Mouse (Mus musculus): ENCODE measurements around the gene Rft1. TPM values are rescaled to one million over a fixed set of nuclear protein-coding genes. Genes with fewer than 3 reads are reported as not detected.

Gene Rft1
- total RNA-seq (2021): 1 to 10 TPM; 3.8 to 4.3 TPM
- long read RNA-seq, experiment 1, partial matches to known transcripts: 0 of 2 reads
- long read RNA-seq, experiment 1, other reads (novel, unspliced or antisense): 1 of 2 reads
- long read RNA-seq, experiment 2, partial matches to known transcripts: 1 of 5 reads
- long read RNA-seq, experiment 2, other reads (novel, unspliced or antisense): 0 of 5 reads

DNA sequence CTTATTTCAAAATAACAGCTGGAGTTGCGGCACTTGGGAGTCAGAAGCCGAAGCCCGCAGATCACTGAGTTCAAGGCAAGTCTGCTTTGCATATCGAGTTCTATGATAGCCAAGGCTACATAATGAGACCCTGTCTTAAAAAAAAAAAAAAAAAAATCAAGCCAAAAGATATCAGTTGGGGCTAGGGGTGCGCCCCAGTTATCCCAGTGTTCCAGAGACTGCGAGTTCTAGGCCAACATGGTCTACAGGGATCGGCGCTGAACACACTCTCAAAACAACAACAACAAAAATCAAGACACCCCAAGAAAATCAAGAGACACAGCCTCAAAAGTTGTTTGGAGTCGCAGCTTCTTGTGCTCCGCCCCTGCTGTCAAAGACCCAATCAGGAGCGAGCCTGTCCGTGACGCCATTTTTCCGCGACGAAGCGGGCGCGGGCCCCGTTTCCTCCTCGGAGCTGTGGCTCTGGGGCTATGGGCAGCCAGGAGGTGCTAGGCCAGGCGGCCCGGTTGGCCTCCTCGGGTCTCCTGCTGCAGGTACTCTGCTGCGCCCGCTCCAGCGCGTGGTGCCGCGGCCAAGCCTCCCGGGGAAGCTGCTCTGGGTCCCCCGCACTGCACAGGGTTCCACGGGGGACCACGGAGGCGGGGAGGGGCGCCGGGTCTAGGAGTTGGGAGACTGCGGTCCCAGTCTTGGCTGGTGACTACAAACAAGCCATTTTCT is at the start of gene Rft1:
Gene Rft1 (plus strand): TSS at position 418 of the 717 bp plus-strand sequence.
- peak; percentile 97 to 99 for DNase-seq
- intact Hi-C loops (cut with DNase I): no loop called here

DNA sequence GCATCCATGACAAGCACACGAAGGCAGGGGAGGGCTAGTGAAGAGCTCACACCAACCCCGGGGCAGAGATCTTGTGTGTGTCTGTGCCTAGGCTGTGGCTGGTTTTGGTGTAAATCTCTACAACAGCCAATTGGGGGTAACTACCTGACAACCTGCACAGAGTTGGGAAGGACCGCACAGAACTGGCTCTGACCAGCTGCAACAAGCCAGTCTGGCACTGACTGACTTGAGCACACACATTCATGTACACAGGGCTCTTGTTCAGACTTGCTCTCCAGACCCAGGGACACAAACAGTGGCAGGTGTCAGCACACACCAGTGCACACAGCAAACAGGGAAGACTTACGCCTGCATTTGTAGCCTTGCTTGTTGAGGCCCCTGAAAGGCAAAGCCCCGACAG is 47.3 kb upstream of the Rft1 start:
- intact Hi-C loops (cut with DNase I): no loop called here
- DNase-seq: no peak

DNA sequence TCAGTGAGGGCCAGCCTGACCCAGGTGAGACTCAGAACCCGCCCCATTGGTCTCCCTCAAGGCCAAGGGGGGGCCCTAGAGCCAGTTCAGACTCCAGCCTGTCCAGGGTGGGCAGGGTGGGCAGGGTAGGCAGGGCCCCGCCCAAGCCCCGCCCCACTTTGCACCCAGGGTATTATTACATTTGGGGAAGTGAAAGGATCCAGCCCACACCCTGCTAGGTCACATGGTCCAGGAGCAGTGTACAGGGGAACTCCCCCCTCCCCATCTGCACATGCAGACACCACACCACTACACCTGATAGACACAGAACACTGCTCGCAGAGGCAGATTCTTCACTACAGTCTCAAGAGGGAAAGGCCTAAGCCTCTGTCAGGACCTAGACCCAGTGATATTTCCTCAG is 46.5 kb upstream of the Rft1 start:
- no peak for DNase-seq
- intact Hi-C loops (cut with DNase I): no loop called here

DNA sequence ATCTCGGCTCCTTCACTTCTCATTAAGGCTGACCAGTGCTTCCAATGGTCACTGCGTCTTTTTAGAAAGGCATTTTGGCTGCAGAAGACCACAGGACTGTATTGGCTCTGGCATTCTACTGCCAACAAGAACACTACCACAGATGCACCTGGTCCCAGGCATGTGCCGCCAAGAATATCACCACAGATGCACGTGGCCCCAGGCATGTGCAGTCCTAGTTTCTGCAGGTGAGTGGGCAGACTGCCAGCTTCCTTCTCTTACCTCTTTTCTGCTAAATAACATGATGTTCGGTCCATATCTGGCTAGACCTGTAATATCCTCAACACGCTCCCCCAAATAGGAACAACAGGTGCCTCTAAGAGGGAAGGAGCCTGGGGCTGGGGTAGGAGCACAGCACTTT is 46.0 kb upstream of the Rft1 start:
- intact Hi-C loops (cut with DNase I): no loop called here
- no peak for DNase-seq

DNA sequence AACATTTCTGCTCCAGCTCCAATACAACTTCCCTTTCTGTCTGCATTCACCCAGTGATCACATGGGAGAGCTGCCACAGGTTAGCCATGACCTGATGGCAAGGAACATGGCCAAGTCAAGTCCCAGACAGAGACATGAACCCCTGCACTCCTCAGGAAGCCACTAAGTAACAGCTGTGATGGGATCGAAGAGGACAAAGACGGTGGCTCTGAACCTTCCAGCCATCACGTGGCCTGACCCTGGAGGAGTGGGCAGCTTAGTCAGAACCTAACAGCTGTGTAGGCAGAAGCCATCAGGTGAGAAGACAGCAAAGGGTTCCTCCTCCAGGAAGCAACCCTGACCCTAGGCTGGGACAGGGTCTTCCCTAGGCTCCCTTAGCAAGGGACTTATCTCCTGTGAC is 44.7 kb upstream of the Rft1 start:
- no peak for DNase-seq
- intact Hi-C loops (cut with DNase I): no loop called here

DNA sequence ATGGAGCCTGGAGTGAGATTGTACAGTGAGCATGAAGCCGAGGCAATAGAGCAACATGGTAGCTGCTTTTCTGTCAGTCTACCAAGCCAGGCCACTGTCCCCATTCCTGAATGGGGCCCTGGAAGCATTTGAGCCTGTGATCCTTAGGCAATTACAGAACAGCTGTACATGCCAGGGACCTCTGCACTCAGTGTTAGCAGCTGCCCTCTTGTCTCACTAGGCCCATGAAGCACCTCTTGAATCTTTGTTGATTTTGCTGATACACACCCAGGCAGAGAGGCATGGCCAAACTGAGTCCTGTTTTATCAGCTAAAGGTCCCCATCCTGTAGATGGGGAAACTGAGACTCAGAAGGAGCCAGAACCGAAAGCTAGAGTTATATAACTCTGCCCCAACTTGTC is 43.9 kb upstream of the Rft1 start:
- DNase-seq: no peak
- intact Hi-C loops (cut with DNase I): no loop called here

DNA sequence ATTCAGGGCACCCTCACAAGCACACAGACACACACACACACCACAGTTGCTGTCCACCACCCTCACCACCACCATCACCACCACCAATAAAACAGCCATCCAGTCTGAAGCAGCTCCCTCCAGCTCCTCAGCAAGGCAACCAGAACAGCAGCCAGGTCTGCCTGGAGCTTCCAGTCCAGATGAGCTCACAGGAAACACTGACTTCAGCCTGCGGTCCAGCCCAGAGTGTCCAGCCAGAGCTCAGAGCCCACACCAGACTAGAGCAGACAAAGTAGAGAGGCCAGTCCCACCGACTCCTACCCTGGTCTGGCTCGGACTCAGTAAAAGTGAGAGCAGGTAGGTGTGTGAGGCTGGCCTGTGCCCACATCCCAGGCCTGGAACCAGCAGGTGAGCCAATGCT is 43.2 kb upstream of the Rft1 start:
- no peak for DNase-seq
- intact Hi-C loops (cut with DNase I): no loop called here

DNA sequence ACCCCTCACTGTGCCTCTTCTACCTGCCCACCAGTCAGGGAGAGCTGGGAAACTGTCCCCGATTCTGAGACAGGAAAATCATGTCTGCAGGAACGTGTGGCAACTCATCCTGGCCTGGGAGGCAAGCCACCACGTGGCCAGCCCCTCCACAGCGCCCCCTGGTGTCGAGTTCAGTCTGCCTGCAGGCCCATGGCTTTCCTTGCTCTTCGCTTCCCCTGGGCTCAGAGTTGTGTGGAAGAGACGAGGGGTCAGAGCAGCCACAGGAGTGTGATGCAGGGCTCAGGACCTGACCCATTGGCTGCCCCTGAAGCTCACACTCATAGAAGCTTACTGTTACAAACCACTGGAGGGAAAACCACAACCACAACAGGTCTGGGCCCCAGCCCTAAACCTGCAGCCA is 41.6 kb upstream of the Rft1 start:
- peak; percentile 77 to 84 for DNase-seq
- intact Hi-C loops (cut with DNase I): loop anchor here (2.0 kb wide), 1 partner anchor 22 kb away; no protein-coding TSS in a partner anchor

DNA sequence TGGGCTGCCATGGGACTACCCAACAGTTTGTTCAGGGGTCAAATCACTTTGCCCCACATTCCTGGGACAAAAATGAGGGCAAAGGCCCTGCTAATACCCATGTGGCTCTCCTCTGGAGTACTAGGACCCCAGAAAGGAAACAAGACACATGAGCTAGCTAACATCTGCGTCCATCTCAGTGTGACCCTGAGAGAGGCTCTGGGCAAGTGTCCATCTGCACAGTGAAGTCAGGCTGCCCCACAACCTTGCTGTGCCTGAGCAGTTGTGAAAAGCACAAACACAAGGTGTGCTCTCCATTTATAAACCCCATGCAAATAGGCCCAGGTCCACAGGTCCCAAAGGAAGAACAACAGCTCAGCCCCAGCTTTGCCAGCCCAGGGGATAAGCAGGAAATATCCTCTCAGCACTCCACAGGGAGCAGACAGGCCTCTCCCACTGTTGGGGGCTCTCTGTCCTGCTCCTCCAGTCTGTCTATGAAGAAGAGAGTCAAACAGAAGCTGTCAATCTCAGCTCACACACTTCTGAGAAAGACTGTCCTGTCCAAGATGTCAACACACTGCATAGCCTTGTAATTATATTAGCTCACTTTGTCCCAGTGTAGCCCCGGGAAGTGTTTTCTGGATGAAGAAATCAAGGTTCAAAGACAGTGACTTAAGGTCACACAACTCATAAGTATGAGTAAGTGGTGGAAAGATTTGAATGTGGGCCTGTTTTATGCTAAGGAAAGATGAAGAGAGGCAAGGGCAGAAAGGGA is 41.0 kb upstream of the Rft1 start:
- intact Hi-C loops (cut with DNase I): loop anchor here (2.0 kb wide), 1 partner anchor 22 kb away; no protein-coding TSS in a partner anchor
- DNase-seq: no peak

DNA sequence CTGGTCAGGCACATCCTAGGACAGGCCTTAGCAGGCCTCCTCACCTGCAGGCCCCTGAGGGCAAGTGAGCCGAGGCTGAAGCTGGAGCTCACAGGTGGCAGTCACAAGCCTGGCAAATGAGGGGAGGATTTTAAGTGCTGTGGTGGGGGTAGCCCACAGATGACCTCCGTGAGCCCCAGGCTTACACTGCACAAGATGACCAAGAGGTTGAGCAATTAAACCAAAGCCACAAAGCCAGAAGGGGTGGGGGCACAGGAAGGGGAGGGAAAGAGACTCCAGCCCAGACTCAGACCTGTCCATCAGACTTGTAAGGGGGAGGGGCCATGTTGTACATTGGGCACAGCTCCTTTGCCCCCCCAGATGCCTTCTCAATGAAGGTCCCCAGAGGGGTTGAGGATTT is 37.4 kb upstream of the Rft1 start:
- no peak for DNase-seq
- intact Hi-C loops (cut with DNase I): no loop called here

DNA sequence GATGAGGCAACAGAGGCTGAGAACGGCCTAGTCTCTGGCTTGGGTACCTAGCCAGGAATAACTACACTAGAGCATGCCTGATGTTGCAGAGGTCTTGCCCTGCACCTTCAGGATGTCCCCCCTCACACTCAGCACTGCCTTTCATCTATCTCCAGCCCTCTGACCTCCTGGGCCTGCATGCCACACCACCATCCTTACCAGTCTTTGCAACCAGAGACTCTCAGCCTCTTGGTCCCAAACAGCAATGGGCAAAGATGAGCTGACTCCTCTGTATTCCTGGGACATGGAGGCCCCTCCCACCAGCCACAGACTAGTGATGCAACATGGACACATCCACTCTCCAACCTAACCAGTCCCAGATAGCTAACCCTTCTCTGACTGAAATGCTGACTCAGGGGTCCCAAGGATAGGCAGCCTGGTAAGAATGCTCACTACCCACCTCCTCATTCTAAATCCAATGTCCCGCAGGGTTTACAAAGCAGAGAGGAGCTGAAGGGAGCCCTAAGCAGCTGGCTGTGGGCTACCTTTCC is 35.3 kb upstream of the Rft1 start:
- intact Hi-C loops (cut with DNase I): no loop called here
- DNase-seq: no peak

DNA sequence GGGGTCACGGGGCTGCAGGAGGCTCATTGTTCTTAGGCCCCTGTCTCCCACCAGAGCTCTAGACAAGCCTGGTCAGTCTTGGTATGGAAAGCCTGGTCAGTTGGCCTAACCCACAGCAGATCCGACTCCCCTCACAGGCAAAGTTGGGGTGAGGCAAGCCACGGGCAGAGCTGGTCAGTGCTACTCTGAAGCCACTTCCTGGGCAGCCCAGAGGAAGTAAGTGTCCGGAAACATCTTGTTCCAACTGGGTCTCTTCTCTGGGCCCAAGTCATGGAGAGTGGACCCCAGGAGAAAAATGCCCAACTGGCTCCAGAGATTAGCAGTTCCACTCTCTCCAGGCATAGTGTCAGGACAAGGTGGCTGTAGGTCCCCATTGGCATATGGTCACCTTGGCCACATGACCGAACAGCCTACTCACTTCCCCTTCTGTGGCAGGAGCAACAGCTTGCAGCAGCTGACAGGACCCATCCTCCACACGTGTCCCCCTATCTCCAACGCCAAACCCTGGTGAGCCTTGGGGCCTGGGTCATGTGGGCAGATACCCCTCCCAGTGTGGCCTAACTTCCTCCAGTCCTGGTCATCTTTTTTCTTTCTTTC is 34.1 kb upstream of the Rft1 start:
- intact Hi-C loops (cut with DNase I): no loop called here
- no peak for DNase-seq

DNA sequence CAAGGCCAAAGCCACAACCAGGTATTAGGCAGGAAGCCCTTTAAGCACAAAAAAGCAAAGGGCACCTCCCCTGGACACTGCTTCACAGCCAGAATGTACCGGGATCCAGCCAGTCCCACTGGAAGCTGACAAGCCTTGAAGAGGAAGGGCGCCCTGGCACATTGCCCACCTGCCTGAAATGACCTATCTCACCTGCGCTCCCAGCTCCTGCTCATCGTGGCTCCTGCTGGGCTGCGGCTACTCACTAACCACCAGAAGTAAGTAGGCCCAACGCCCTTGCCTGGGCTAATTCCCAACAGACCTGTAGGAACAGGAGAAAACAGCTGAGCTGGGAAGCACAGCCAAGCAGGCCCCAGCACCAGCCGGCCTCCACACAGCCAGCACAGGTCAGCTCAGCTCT is 32.0 kb upstream of the Rft1 start:
- intact Hi-C loops (cut with DNase I): no loop called here
- no peak for DNase-seq

DNA sequence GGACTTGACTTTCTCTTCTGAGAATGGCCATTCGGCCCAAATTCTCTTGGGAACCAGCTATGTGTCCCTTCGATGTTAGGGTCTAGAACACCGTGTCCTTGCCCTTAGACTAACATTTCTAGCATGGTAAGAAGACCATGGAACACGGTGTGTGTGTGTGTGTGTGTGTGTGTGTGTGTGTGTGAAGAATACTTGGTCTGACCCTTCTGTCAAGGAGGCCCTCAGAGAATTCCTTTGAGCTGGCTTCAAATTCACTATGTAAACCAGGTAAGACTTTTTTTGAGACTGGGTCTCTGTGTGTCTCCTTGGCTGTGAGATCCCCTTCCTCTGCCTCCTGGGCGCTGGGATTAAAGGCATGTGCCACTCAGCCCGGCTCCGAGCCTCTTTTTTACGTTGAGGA is 31.6 kb upstream of the Rft1 start:
- intact Hi-C loops (cut with DNase I): no loop called here
- DNase-seq: no peak

DNA sequence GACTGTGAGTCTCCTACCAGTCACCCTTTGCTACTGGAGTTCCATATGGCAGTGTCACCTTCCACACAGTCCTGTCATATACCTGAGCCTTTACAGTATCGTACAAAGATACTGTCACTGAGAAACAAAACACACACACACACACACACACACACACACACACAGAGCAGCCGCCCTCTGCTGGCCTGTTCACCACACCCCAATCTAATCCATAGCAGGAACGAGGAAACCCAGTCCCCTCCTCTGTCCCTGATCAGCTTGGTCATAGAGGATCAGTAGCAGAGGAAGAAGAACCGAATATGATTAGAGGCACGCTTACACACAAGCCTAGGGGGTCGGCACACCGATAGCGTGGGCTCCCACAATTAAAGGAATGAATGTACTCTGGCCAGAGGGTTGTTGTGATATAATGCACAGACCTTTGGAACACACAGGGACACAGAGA is 29.9 kb upstream of the Rft1 start:
- intact Hi-C loops (cut with DNase I): no loop called here
- no peak for DNase-seq

DNA sequence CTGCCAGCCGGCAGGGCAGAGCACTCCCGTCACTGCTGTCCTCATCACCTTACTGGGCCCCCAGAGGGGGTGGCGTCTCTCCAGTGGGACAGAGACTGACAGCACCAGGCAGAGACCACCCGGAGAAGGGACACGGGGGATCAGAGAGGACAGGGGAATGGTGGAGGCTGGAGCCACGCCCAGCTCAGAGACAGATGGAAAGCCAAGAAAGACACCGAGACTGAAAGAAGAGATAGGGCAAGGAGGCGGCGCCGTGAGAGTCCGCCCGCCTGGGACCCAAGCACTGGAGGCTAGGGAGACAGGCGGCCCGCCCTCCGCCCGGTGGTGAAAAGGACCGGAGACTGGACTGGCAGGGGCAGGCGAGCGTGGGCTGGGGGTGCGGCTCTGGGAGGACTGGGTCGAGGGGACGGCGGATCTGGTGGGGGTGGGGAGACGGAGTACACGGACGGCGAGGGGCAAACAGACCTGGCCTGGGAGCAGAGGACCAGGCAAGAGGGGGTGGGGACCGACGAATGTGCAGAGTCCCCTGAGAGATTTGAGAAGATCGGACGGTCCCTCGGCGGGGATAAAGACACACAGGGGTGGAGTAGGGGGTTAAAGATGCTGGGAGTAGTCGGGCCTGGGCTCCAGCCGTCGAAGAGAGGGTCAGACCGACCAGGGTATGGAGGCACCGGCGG is 28.9 kb upstream of the Rft1 start:
- intact Hi-C loops (cut with DNase I): no loop called here
- peak; percentile 44 to 48 for DNase-seq

DNA sequence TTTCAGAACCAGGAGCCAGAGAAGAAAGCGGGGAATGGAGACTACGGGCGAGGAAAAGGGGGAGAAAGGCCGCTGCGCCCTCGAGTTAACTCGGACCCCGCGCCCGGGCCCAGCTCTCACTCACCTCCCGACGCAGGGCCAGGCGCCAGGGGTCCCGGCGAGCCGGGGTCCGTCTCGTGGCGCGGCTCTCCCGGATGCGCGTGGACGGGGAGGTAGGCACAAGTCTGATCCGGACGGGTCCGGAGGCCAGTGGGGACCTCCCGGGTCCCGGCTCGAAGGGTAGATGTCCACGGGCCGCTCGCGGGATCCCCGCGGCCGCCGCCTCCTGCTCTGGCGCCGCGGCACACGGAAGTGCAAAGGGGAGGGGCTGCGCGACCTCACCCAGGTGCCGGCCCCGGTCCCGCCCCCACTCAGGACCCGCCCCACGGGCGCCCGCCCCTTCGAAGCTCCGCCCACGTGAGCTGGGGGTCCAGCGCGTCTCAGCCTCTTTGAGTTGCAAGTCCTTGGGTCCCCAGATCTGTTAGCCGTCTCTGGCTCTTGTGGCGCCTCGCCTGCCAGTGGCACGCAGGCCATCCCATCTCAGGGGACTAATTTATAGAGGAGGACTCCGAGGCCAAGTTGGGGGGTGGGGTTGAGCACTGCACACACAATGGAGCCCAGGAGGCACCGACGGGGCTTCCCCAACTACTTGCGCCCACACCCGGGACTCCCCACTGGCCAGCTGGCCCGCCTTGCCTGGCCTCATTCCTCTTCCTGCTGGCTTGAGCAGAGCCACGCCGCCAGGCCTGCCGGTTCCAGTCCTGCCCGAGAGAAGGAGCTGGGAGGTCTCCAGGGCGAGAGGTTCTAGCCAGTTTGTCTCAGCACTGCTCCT is 28.1 kb upstream of the Rft1 start, which contains the start of gene Prkcd:
Gene Prkcd (minus strand): TSS at position 355 of the 871 bp plus-strand sequence.
- DNase-seq: peak; percentile 74 to 78
- intact Hi-C loops (cut with DNase I): no loop called here

DNA sequence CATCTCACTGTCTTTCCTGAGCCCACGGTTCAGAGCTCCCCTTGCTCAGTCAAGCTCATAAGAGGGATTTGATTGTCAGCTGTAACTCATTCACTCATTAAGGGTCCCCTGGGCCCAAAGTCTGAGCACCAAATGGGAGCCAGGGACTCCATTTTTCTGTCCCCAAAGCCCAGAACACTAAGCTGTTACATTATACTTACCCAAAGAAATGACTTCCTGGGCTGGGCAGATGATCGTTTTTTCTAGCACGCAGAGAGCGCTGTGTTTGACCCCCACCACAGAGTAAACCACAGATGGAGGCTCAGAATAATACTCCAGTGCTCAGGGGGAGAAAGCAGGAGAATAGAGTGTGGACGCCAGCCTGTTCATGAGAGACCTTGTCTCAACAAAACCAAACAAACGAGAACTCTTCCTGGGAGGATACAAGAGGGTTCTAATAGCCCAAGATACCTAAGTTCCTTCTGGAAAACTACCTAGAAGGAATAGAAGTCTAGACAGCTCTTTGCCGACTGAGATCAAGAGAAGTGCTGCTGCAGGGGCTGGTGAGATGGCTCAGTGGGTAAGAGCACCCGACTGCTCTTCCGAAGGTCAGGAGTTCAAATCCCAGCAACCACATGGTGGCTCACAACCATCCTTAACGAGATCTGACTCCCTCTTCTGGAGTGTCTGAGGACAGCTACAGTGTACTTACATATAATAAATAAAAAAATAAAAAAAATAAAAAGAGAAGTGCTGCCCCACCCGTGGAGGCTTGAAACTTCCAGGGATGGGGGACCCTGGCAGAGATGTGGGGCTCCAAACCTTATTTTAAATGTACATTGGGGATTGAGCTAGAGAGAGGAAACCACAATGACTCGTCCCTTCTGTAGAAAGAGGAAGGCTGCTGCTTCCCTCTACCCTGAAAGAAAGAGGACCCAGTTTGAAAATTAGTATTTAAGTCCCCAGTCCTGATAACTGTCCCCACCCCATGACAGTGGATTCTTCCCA is 27.1 kb upstream of the Rft1 start:
- no peak for DNase-seq
- intact Hi-C loops (cut with DNase I): no loop called here
